ENCODE assay signal across 8 mouse cellular contexts in the genomic region with DNA sequence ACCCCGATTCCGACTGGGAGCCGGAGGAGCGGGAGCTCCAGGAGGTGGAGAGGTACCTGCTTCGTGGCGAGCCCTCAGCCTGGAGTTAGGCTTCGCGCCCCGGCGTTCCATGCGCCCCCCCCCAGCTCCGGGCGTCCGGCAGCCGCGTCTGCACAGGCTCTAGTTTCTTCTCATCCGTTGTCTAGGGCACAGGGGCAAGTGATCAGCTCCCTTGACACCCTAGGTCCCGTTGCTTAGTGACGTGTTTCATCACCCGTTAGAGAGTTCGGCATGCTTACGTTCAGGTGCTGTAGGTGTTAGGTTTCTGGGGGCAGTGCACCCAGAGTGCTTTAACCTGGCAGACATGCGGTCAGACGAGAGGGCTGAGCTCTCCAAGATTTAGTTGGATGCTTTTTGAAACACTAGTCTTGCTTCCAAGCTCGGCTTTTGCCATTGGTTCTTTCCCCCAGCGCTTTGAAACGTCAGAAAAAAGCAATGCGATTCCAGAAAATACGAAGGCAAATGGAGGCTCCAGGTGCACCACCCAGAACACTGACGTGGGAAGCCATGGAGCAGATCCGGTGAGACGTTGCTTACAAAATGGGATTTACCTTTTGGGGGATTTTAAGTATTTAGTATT. TPM values are rescaled to one million over a fixed set of nuclear protein-coding genes. Genes with fewer than 3 reads are reported as not detected.
DNase-seq lines count a peak whose midpoint lies in the region; ATAC-seq and TF ChIP-seq lines count a peak whose summit lies in the region.

No protein-coding gene starts in this region.

- peaks cover 28% of the 10 kb centered on the region for H3K79me2 ChIP-seq in myocyte (ENCODE audit: control insufficient read depth, insufficient read depth)

- H3K27me3 ChIP-seq in kidney, embryonic 16.5 days (ENCODE audit: insufficient read depth, low read length): no peaks in the 10 kb centered on the region
- H3K27me3 ChIP-seq in erythroblast, embryonic 14.5 days (ENCODE audit: control insufficient read depth): peaks cover 6% of the 10 kb centered on the region; the same call in 1 of the 2 replicates
- no peaks in the 10 kb centered on the region for H3K27me3 ChIP-seq in myocyte (ENCODE audit: control insufficient read depth, insufficient read depth, insufficient read length)

- intact Hi-C loops in left cerebral cortex, postnatal 36 days (cut with DNase I): no loop called here

- 2% methylated on average over 32 of the region's 32 CpGs for whole genome bisulfite sequencing in kidney, embryonic 16.5 days

- peak overlapping the region; percentile 75 for H3K9ac ChIP-seq in kidney, embryonic 16.5 days (replicated peaks; ENCODE audit: low read length)

- H3K4me2 ChIP-seq in kidney, embryonic 16.5 days (replicated peaks; ENCODE audit: low read depth, low read length): peak overlapping the region; percentile 88
- H3K4me2 ChIP-seq in myocyte (ENCODE audit: low read depth): peak overlapping the region; percentile 71

- peak overlapping the region; percentile 86 for H3K4me3 ChIP-seq in kidney, embryonic 16.5 days (ENCODE audit: low read length)
- peak overlapping the region; percentile 94 for H3K4me3 ChIP-seq in erythroblast, embryonic 14.5 days (replicated peaks)
- peak overlapping the region; percentile 86 for H3K4me3 ChIP-seq in myocyte

- no peaks in the 10 kb centered on the region for H3K9me3 ChIP-seq in kidney, embryonic 16.5 days (ENCODE audit: low read length)
- H3K9me3 ChIP-seq in erythroblast, embryonic 14.5 days (ENCODE audit: control insufficient read depth, low read length): no peaks in the 10 kb centered on the region; the same call in 1 of the 2 replicates

- peaks cover 15% of the 10 kb centered on the region; the same call in 1 of the 2 replicates for H3K4me1 ChIP-seq in kidney, embryonic 16.5 days (ENCODE audit: insufficient read depth, low read length)
- peaks cover 48% of the 10 kb centered on the region for H3K4me1 ChIP-seq in erythroblast, embryonic 14.5 days (ENCODE audit: control insufficient read depth)

- H3ac ChIP-seq in myocyte (ENCODE audit: control insufficient read depth, insufficient read length): peak overlapping the region; percentile 64

- H3K36me3 ChIP-seq in kidney, embryonic 16.5 days (ENCODE audit: insufficient read depth, low read length): peaks cover 18% of the 10 kb centered on the region
- peaks cover 29% of the 10 kb centered on the region for H3K36me3 ChIP-seq in erythroblast, embryonic 14.5 days (ENCODE audit: control insufficient read depth)
- peaks cover 9% of the 10 kb centered on the region for H3K36me3 ChIP-seq in myocyte (ENCODE audit: control insufficient read depth, insufficient read depth)

- ATAC-seq in kidney, embryonic 16.5 days (ENCODE audit: low FRiP score, low TSS enrichment): peak; percentile 79

- peak overlapping the region; percentile 61 for H3K27ac ChIP-seq in kidney, embryonic 16.5 days (ENCODE audit: low read length)

- DNase-seq in kidney, adult 9 months: no peak
- DNase-seq in NIH3T3 (ENCODE audit: low read depth): peak; percentile 47
- peak; percentile 18 to 22 for DNase-seq in left cerebral cortex, postnatal 36 days (ENCODE audit: low spot score in 2 of 2)
- DNase-seq in adrenal gland, postnatal 4 days (ENCODE audit: low spot score in 2 of 2): no peak
- DNase-seq in urinary bladder, postnatal 25 days (ENCODE audit: low spot score): no peak

- TF ChIP-seq POLR2A in myocyte (IDR thresholded peaks at IDR 0.05; ENCODE audit: insufficient read length, low read depth): no peak

TF ChIP-seq in myocyte, 11 proteins besides CTCF, POLR2A, EP300 and RAD21:
- no peak for TF ChIP-seq SRF (IDR thresholded peaks at IDR 0.05; ENCODE audit: control insufficient read depth, insufficient read length, low read depth)
- TF ChIP-seq POLR2AphosphoS2 (IDR thresholded peaks at IDR 0.05; ENCODE audit: insufficient read length, low read depth): peak; percentile 1

RNA-seq across cellular contexts. Expression of a gene that starts 0.5 kb away (rescaled TPM):
- polyA plus RNA-seq in kidney, embryonic 16.5 days (2015; fragmentation: Nextera tagmentation; extraction: Ambion mirVana): 51.7 and 51.9 TPM in 2 replicates
- 2.9 and 4.1 TPM in 2 replicates for polyA plus RNA-seq in erythroblast, embryonic 14.5 days (2012)
- total RNA-seq in left cerebral cortex, postnatal 36 days (2021): 10 to 100 TPM; 44.8 to 45.9 TPM
- 55.0 TPM for polyA plus RNA-seq in myocyte (2012; fragmentation: generic; extraction: Trizol)
- total RNA-seq in adrenal gland, postnatal 4 days (2021): 10 to 100 TPM; 52.0 to 58.2 TPM

RNA-seq across cellular contexts. Expression of a gene that starts 8.0 kb away (rescaled TPM):
- 11.4 and 17.0 TPM in 2 replicates for polyA plus RNA-seq in kidney, embryonic 16.5 days (2015; fragmentation: Nextera tagmentation; extraction: Ambion mirVana)
- 0.13 and 0.14 TPM in 2 replicates for polyA plus RNA-seq in erythroblast, embryonic 14.5 days (2012)
- total RNA-seq in left cerebral cortex, postnatal 36 days (2021): 10 to 100 TPM; 19.0 to 25.3 TPM
- 4.8 TPM for polyA plus RNA-seq in myocyte (2012; fragmentation: generic; extraction: Trizol)
- 10 to 100 TPM; 20.1 to 22.9 TPM for total RNA-seq in adrenal gland, postnatal 4 days (2021)

RNA-seq across cellular contexts. Expression of a gene that starts 15.3 kb away (rescaled TPM):
- 0.87 and 1.4 TPM in 2 replicates for polyA plus RNA-seq in kidney, embryonic 16.5 days (2015; fragmentation: Nextera tagmentation; extraction: Ambion mirVana)
- polyA plus RNA-seq in erythroblast, embryonic 14.5 days (2012): 0.06 and 0.42 TPM in 2 replicates
- 1 to 10 TPM; 1.7 to 1.8 TPM for total RNA-seq in left cerebral cortex, postnatal 36 days (2021)
- 0.24 TPM for polyA plus RNA-seq in myocyte (2012; fragmentation: generic; extraction: Trizol)
- total RNA-seq in adrenal gland, postnatal 4 days (2021): 1 to 10 TPM; 3.2 to 4.5 TPM

RNA-seq across cellular contexts. Expression of a gene that starts 28.8 kb away (rescaled TPM):
- 3.5 and 4.0 TPM in 2 replicates for polyA plus RNA-seq in kidney, embryonic 16.5 days (2015; fragmentation: Nextera tagmentation; extraction: Ambion mirVana)
- polyA plus RNA-seq in erythroblast, embryonic 14.5 days (2012): 0.06 and 0.17 TPM in 2 replicates
- 1 to 10 TPM; 6.0 to 6.6 TPM for total RNA-seq in left cerebral cortex, postnatal 36 days (2021)
- polyA plus RNA-seq in myocyte (2012; fragmentation: generic; extraction: Trizol): 0.91 TPM
- total RNA-seq in adrenal gland, postnatal 4 days (2021): 1 to 10 TPM; 5.0 to 5.1 TPM

RNA-seq across cellular contexts. Expression of a gene that starts 28.9 kb away (rescaled TPM):
- polyA plus RNA-seq in kidney, embryonic 16.5 days (2015; fragmentation: Nextera tagmentation; extraction: Ambion mirVana): 131 and 144 TPM in 2 replicates
- polyA plus RNA-seq in erythroblast, embryonic 14.5 days (2012): 9.1 and 10.7 TPM in 2 replicates
- total RNA-seq in left cerebral cortex, postnatal 36 days (2021): 10 to 100 TPM; 21.7 to 21.8 TPM
- polyA plus RNA-seq in myocyte (2012; fragmentation: generic; extraction: Trizol): 98.7 TPM
- total RNA-seq in adrenal gland, postnatal 4 days (2021): 10 to 100 TPM; 50.5 to 52.1 TPM

Comparison
In these comparisons a context has a peak if more than half of its experiments do, and no peak if none do; other contexts are left out.
1. DNase-seq: peak in NIH3T3 (single experiment) and left cerebral cortex, postnatal 36 days (2 of 2); none in kidney, adult 9 months (single experiment), adrenal gland, postnatal 4 days (0 of 2) and urinary bladder, postnatal 25 days (single experiment).
2. RNA of a gene that starts 0.5 kb away (polyA plus RNA-seq): 55.0 TPM in myocyte (single experiment) and 51.7 to 51.9 TPM in kidney, embryonic 16.5 days; 2.9 to 4.1 TPM in erythroblast, embryonic 14.5 days; every median in the first group is over 10 times any median in the second.
3. Peak in every context shown above with its lines, with median percentiles within 50 percentile points of each other: H3K4me3 ChIP-seq.